Mouse (Mus musculus) intestine, embryonic 15.5 days (tissue): ENCODE measurements at regions not wholly inside any gene's neighbourhood (a gene's known extent, or its start where the extent isn't known, plus 50 kb on each side); places are given as distances from the start of the nearest gene placed in this dataset.

Experiments used
- ATAC-seq: fragments of 200-750 bp; cut with Nextera tagmentation; 2 replicates; pipeline ENCODE4 v1.8.0; 2017; ENCODE audit warnings: moderate TSS enrichment, moderate library complexity
- H3K27ac ChIP-seq: fragments of 300-500 bp; sonication (generic); 2 replicates; pipeline ENCODE4 v1.5.1; 2015; ENCODE audit warnings: mild to moderate bottlenecking, inconsistent platforms
- H3K27me3 ChIP-seq: fragments of 300-500 bp; sonication (generic); replicated peaks from 2 replicates; pipeline ENCODE4 v1.6.1; 2015; ENCODE audit warnings: inconsistent platforms
- H3K36me3 ChIP-seq: fragments of 300-500 bp; sonication (generic); 2 replicates; pipeline ENCODE4 v1.6.1; 2015; ENCODE audit warnings: inconsistent platforms
- H3K4me1 ChIP-seq: fragments of 300-500 bp; sonication (generic); replicated peaks from 2 replicates; pipeline ENCODE4 v1.6.1; 2015; ENCODE audit warnings: inconsistent platforms
- H3K4me2 ChIP-seq: fragments of 300-500 bp; sonication (generic); replicated peaks from 2 replicates; pipeline ENCODE4 v1.6.1; 2015; ENCODE audit warnings: mild to moderate bottlenecking, inconsistent platforms
- H3K4me3 ChIP-seq: fragments of 300-500 bp; sonication (generic); replicated peaks from 2 replicates; pipeline ENCODE4 v1.5.1; 2015; ENCODE audit warnings: inconsistent platforms
- H3K9ac ChIP-seq: fragments of 300-500 bp; sonication (generic); 2 replicates; pipeline ENCODE4 v1.6.1; 2015; ENCODE audit warnings: inconsistent platforms
- H3K9me3 ChIP-seq: fragments of 300-500 bp; sonication (generic); 2 replicates; pipeline ENCODE4 v1.6.1; 2016; ENCODE audit warnings: inconsistent platforms
- WGBS: fragments of 180-500 bp; shearing (Covaris S2); methylation state at CpG from one replicate; pipeline ENCODE4 v1.1.7; 2015; 5-methylcytosine and 5-hydroxymethylcytosine counted together

- Histone ChIP-seq H3K9me3 (no peaks in the 10 kb centered on the region), H3K27ac (no peak overlapping the region), H3K4me3 (no peak overlapping the region), H3K27me3 (no peaks in the 10 kb centered on the region), H3K9ac (no peak overlapping the region), H3K36me3 (no peaks in the 10 kb centered on the region), H3K4me1 (no peaks in the 10 kb centered on the region), H3K4me2 (no peak overlapping the region)
- ATAC-seq, result no peak
- 84% methylated on average over 6 of the region's 6 CpGs for WGBS
Observed at GRCm38 (mm10) chr4:55798099-55798498, 265.8 kb upstream of the Klf4 start.

- Histone ChIP-seq H3K9ac (no peak overlapping the region), H3K4me2 (no peak overlapping the region), H3K4me3 (no peak overlapping the region), H3K36me3 (no peaks in the 10 kb centered on the region), H3K27me3 (no peaks in the 10 kb centered on the region), H3K9me3 (no peaks in the 10 kb centered on the region), H3K27ac (no peak overlapping the region), H3K4me1 (no peaks in the 10 kb centered on the region)
- ATAC-seq, result no peak
Observed at GRCm38 (mm10) chr4:55781329-55781847, 249.1 kb upstream of the Klf4 start.

GRCm38 (mm10) chr4:55779581-55779980, 247.3 kb upstream of the Klf4 start:
- H3K27me3 ChIP-seq, result no peaks in the 10 kb centered on the region
- 59% methylated on average over 4 of the region's 4 CpGs for WGBS
- H3K9ac ChIP-seq, result no peak overlapping the region
- no peaks in the 10 kb centered on the region for H3K9me3 ChIP-seq
- H3K36me3 ChIP-seq, result no peaks in the 10 kb centered on the region
- ATAC-seq, result no peak
- no peak overlapping the region for H3K4me3 ChIP-seq
- no peaks in the 10 kb centered on the region for H3K4me1 ChIP-seq
- H3K27ac ChIP-seq, result no peak overlapping the region
- no peak overlapping the region for H3K4me2 ChIP-seq

- H3K9ac ChIP-seq, result no peak overlapping the region
- no peaks in the 10 kb centered on the region for H3K27me3 ChIP-seq
- no peaks in the 10 kb centered on the region for H3K36me3 ChIP-seq
- no peaks in the 10 kb centered on the region for H3K9me3 ChIP-seq
- 54% methylated on average over 7 of the region's 7 CpGs for WGBS
- no peak for ATAC-seq
- no peak overlapping the region for H3K4me3 ChIP-seq
- no peak overlapping the region for H3K27ac ChIP-seq
- H3K4me2 ChIP-seq, result no peak overlapping the region
- no peaks in the 10 kb centered on the region for H3K4me1 ChIP-seq
Observed at GRCm38 (mm10) chr4:55775858-55776257, 243.6 kb upstream of the Klf4 start.

GRCm38 (mm10) chr4:55774571-55774970, 242.3 kb upstream of the Klf4 start:
- H3K4me1 ChIP-seq, result no peaks in the 10 kb centered on the region
- ATAC-seq, result no peak
- 88% methylated on average over 4 of the region's 4 CpGs for WGBS
- H3K9me3 ChIP-seq, result no peaks in the 10 kb centered on the region
- H3K4me3 ChIP-seq, result no peak overlapping the region
- no peaks in the 10 kb centered on the region for H3K36me3 ChIP-seq
- no peak overlapping the region for H3K4me2 ChIP-seq
- H3K9ac ChIP-seq, result no peak overlapping the region
- H3K27me3 ChIP-seq, result no peaks in the 10 kb centered on the region
- no peak overlapping the region for H3K27ac ChIP-seq

- H3K27me3 ChIP-seq, result no peaks in the 10 kb centered on the region
- no peaks in the 10 kb centered on the region for H3K36me3 ChIP-seq
- no peaks in the 10 kb centered on the region for H3K9me3 ChIP-seq
- 74% methylated on average over 3 of the region's 3 CpGs for WGBS
- H3K4me1 ChIP-seq, result no peaks in the 10 kb centered on the region
- H3K9ac ChIP-seq, result no peak overlapping the region
- ATAC-seq, result peak; percentile 68
- H3K4me3 ChIP-seq, result no peak overlapping the region
- H3K27ac ChIP-seq, result no peak overlapping the region
- H3K4me2 ChIP-seq, result no peak overlapping the region
Observed at GRCm38 (mm10) chr4:55769656-55770055, 237.4 kb upstream of the Klf4 start.

GRCm38 (mm10) chr4:55768325-55768724, 236.1 kb upstream of the Klf4 start:
- Histone ChIP-seq H3K4me3 (no peak overlapping the region), H3K9ac (no peak overlapping the region), H3K4me1 (no peaks in the 10 kb centered on the region), H3K27me3 (no peaks in the 10 kb centered on the region), H3K9me3 (no peaks in the 10 kb centered on the region), H3K4me2 (no peak overlapping the region), H3K36me3 (no peaks in the 10 kb centered on the region), H3K27ac (no peak overlapping the region)
- 85% methylated on average over 6 of the region's 6 CpGs for WGBS
- peak; percentile 53 for ATAC-seq

GRCm38 (mm10) chr4:55767133-55767532, 234.9 kb upstream of the Klf4 start:
- 68% methylated on average over 4 of the region's 4 CpGs for WGBS
- no peak for ATAC-seq
- no peak overlapping the region for H3K27ac ChIP-seq
- no peaks in the 10 kb centered on the region for H3K4me1 ChIP-seq
- H3K9ac ChIP-seq, result no peak overlapping the region
- H3K36me3 ChIP-seq, result no peaks in the 10 kb centered on the region
- no peaks in the 10 kb centered on the region for H3K9me3 ChIP-seq
- no peak overlapping the region for H3K4me3 ChIP-seq
- H3K4me2 ChIP-seq, result no peak overlapping the region
- no peaks in the 10 kb centered on the region for H3K27me3 ChIP-seq

- H3K9ac ChIP-seq, result no peak overlapping the region
- no peak overlapping the region for H3K4me3 ChIP-seq
- no peaks in the 10 kb centered on the region for H3K36me3 ChIP-seq
- no peaks in the 10 kb centered on the region for H3K9me3 ChIP-seq
- no peaks in the 10 kb centered on the region for H3K4me1 ChIP-seq
- H3K4me2 ChIP-seq, result no peak overlapping the region
- no peak for ATAC-seq
- H3K27ac ChIP-seq, result no peak overlapping the region
- WGBS, result 91% methylated on average over 2 of the region's 2 CpGs
- no peaks in the 10 kb centered on the region for H3K27me3 ChIP-seq
Observed at GRCm38 (mm10) chr4:55765780-55766179, 233.5 kb upstream of the Klf4 start.

- no peaks in the 10 kb centered on the region for H3K9me3 ChIP-seq
- no peaks in the 10 kb centered on the region for H3K27me3 ChIP-seq
- H3K36me3 ChIP-seq, result no peaks in the 10 kb centered on the region
- H3K4me1 ChIP-seq, result no peaks in the 10 kb centered on the region
- no peak for ATAC-seq
- no peak overlapping the region for H3K4me2 ChIP-seq
- H3K4me3 ChIP-seq, result no peak overlapping the region
- no peak overlapping the region for H3K27ac ChIP-seq
- H3K9ac ChIP-seq, result no peak overlapping the region
- 75% methylated on average over 6 of the region's 6 CpGs for whole genome bisulfite sequencing
Observed at GRCm38 (mm10) chr4:55763112-55763511, 230.8 kb upstream of the Klf4 start.

- H3K9me3 ChIP-seq, result no peaks in the 10 kb centered on the region
- no peaks in the 10 kb centered on the region for H3K4me1 ChIP-seq
- 45% methylated on average over 4 of the region's 4 CpGs for WGBS
- no peak overlapping the region for H3K4me2 ChIP-seq
- no peaks in the 10 kb centered on the region for H3K36me3 ChIP-seq
- no peak overlapping the region for H3K27ac ChIP-seq
- H3K4me3 ChIP-seq, result no peak overlapping the region
- no peaks in the 10 kb centered on the region for H3K27me3 ChIP-seq
- H3K9ac ChIP-seq, result no peak overlapping the region
- peak; percentile 80 for ATAC-seq
Observed at GRCm38 (mm10) chr4:55762389-55762788, 230.1 kb upstream of the Klf4 start.

- WGBS, result 72% methylated on average over 15 of the region's 15 CpGs
Observed at GRCm38 (mm10) chr4:55757148-55757927, 225.1 kb upstream of the Klf4 start.

GRCm38 (mm10) chr4:55749949-55750600, 217.8 kb upstream of the Klf4 start:
- Histone ChIP-seq H3K27me3 (no peaks in the 10 kb centered on the region), H3K9me3 (no peaks in the 10 kb centered on the region), H3K36me3 (no peaks in the 10 kb centered on the region), H3K27ac (no peak overlapping the region), H3K4me3 (no peak overlapping the region), H3K4me1 (no peaks in the 10 kb centered on the region), H3K9ac (no peak overlapping the region), H3K4me2 (no peak overlapping the region)
- WGBS, result 77% methylated on average over 20 of the region's 20 CpGs
- ATAC-seq, result no peak

More at GRCm38 (mm10) chr4:55757148-55757927, 225.1 kb upstream of the Klf4 start:
- Histone ChIP-seq H3K27me3 (no peaks in the 10 kb centered on the region), H3K9me3 (no peaks in the 10 kb centered on the region), H3K4me2 (no peak overlapping the region), H3K9ac (no peak overlapping the region), H3K36me3 (no peaks in the 10 kb centered on the region), H3K4me1 (no peaks in the 10 kb centered on the region), H3K4me3 (no peak overlapping the region), H3K27ac (no peak overlapping the region)
- no peak for ATAC-seq
